15 mouse cellular contexts compared by ENCODE assay signal in the genomic region with DNA sequence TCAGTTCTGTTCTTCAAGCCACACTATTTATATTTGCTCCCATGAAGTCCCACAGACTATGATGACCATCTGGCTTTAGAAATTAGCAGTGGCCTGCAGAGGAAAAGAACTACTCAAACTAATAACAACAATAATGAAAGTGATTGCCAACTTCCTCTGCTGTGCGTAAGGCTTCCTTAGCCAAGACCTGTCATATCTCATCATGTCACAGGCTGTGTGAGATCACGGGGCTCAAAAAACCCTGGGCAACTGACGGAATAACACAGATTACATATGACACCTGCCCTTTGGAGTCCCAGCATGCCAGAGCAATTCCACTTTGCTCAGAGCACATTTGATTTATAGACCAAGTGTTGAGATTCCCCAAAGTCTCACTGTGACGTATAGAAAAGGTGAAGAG.
DNase-seq lines count a peak whose midpoint lies in the region; ATAC-seq and TF ChIP-seq lines count a peak whose summit lies in the region.
"Had no signal": no experiment of that assay in that cellular context is flagged by ENCODE, and none has a peak within 500 bp of the region (broad histone marks: within the 10 kb centered on the region; RNA-seq: fewer than 3 reads in every experiment).

No protein-coding gene starts in this region.

- H3K27ac ChIP-seq in heart, postnatal 0 days (ENCODE audit: low read depth) = peak overlapping the region; percentile 44; the same call in 1 of the 2 replicates
- H3K27ac ChIP-seq: forebrain, embryonic 10.5 days; gastrocnemius, adult 2 months; macrophage had no signal

- no peak overlapping the region for H3K4me3 ChIP-seq in heart, postnatal 0 days (ENCODE audit: low read depth, low read length)
- H3K4me3 ChIP-seq: forebrain, embryonic 10.5 days; gastrocnemius, adult 2 months had no signal

- no peaks in the 10 kb centered on the region for H3K36me3 ChIP-seq in heart, postnatal 0 days (replicated peaks; ENCODE audit: control insufficient read depth, insufficient read depth, low read length)
- H3K36me3 ChIP-seq: forebrain, embryonic 10.5 days had no signal

- H3K9ac ChIP-seq in heart, postnatal 0 days (replicated peaks; ENCODE audit: low read depth, low read length) = no peak overlapping the region

- no peaks in the 10 kb centered on the region for H3K9me3 ChIP-seq in heart, postnatal 0 days (replicated peaks; ENCODE audit: control insufficient read depth, low read length)
- H3K9me3 ChIP-seq: forebrain, embryonic 10.5 days had no signal

- no peak for TF ChIP-seq EP300 in heart, postnatal 0 days (IDR thresholded peaks at IDR 0.05; ENCODE audit: low read depth)

- peak; percentile 38; the same call in 1 of the 2 replicates for ATAC-seq in heart, postnatal 0 days (ENCODE audit: insufficient read depth, low read depth)
- ATAC-seq: inflammation-experienced regulatory T-cells, adult 6 months had no signal

- H3K4me2 ChIP-seq in heart, postnatal 0 days (ENCODE audit: low read depth, low read length) = no peak overlapping the region

- no peak for TF ChIP-seq CTCF in heart, postnatal 0 days (IDR thresholded peaks at IDR 0.05; ENCODE audit: low read depth)

- 23% methylated on average over 4 of the region's 4 CpGs for WGBS in heart, postnatal 0 days

- DNase-seq in heart, postnatal 0 days (ENCODE audit: low spot score) = peak; percentile 51
- DNase-seq in heart, postnatal 25 days (ENCODE audit: low spot score) = no peak
- peak; percentile 98 for DNase-seq in brain, adult 2 months (ENCODE audit: low read depth, low spot score)
- peak; percentile 92 to 93 for DNase-seq in cerebellum, postnatal 10 days
- peak; percentile 63 for DNase-seq in lung, postnatal 10 days
- DNase-seq in T-cell, adult 2 months (ENCODE audit: low spot score) = no peak
- no peak for DNase-seq in urinary bladder, postnatal 4 days (ENCODE audit: low spot score in 2 of 2)
- no peak for DNase-seq in gastrocnemius, postnatal 10 days
- DNase-seq: adrenal gland, postnatal 10 days; gastrocnemius, adult 2 months; kidney, postnatal 4 days; thymus, postnatal 4 days had no signal

- H3K4me1 ChIP-seq in heart, postnatal 0 days (ENCODE audit: control insufficient read depth, insufficient read depth) = peaks cover 53% of the 10 kb centered on the region

- intact Hi-C loops in heart, postnatal 25 days (cut with DNase I) = loop anchor here (5.0 to 10.0 kb wide), 3 partner anchors 76 to 316 kb away; a partner anchor contains a TSS

- no peaks in the 10 kb centered on the region for H3K27me3 ChIP-seq in heart, postnatal 0 days (ENCODE audit: control insufficient read depth, insufficient read depth, low read length)

Comparison
In these comparisons a context has a peak if more than half of its experiments do, and no peak if none do; other contexts are left out.
1. DNase-seq: peak in heart, postnatal 0 days (single experiment), brain, adult 2 months (single experiment), cerebellum, postnatal 10 days (2 of 2) and lung, postnatal 10 days (single experiment); none in heart, postnatal 25 days (single experiment), T-cell, adult 2 months (single experiment), urinary bladder, postnatal 4 days (0 of 2) and gastrocnemius, postnatal 10 days (single experiment).